Mouse (Mus musculus): ENCODE data around the gene Tinf2. TPM values are rescaled to one million over a fixed set of nuclear protein-coding genes. Genes with fewer than 3 reads are reported as not detected.

Gene Tinf2
- polyA plus RNA-seq, 1 experiment from 2014 or later, result 57.1 TPM

DNA sequence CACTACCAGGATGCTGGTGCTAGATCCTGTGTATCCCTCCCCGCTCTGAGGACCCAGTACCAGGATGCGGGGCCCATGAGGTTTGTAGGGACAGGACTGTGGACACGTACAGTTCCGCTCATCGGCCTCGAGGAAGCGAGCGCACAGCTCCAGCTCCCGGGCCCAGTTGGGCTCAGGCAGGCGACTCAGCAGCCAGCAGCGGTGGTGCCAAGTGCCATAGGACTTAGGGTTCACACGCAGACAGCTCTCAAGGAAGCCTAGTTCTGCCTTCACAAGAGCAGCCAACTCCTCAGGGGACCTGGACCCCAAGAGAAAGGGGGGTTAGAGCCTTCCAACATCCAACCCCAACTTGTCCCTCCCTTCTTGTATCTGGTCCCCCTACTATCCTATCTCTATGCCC is 39.0 kb upstream of the Tinf2 start:
- ATAC-seq (ENCODE audit: insufficient number of reproducible peaks, insufficient read depth, low FRiP score, low TSS enrichment, low read depth), result no peak
- Histone ChIP-seq H3K27me3 (no peaks in the 10 kb centered on the region), H3K9me3 (no peaks in the 10 kb centered on the region), H3K4me1 (replicated peaks) (peaks cover 9% of the 10 kb centered on the region), H3K4me3 (replicated peaks) (no peak overlapping the region), H3K27ac (no peak overlapping the region), H3K4me2 (peak overlapping the region; percentile 67), H3K36me3 (peaks cover 35% of the 10 kb centered on the region), H3K9ac (replicated peaks) (no peak overlapping the region)
- WGBS, result 94% methylated on average over 12 of the region's 12 CpGs

DNA sequence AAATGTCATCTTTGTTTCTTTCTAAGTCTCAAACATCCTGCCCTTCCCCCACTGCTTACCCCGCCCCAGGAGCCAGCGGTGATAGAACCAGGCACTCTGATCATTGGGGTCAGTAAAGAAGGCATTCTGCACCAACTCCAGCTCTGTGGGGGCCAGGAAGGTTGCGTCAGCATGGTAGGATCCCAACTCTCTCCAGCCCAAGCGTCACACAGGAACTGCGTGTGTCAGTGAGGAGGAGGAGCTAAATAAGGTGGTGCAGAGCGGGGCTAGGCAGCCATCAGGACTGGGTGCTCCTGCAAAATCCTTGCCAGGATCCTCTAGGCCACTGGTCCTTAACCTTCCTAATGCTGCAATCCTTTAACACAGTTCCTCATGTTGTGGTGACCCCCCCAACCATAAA is 38.1 kb upstream of the Tinf2 start:
- Histone ChIP-seq H3K9ac (replicated peaks) (no peak overlapping the region), H3K4me2 (no peak overlapping the region), H3K36me3 (peaks cover 35% of the 10 kb centered on the region), H3K4me3 (replicated peaks) (no peak overlapping the region), H3K27ac (no peak overlapping the region), H3K4me1 (replicated peaks) (peaks cover 9% of the 10 kb centered on the region), H3K9me3 (no peaks in the 10 kb centered on the region), H3K27me3 (no peaks in the 10 kb centered on the region)
- ATAC-seq (ENCODE audit: insufficient number of reproducible peaks, insufficient read depth, low FRiP score, low TSS enrichment, low read depth), result no peak
- 85% methylated on average over 6 of the region's 6 CpGs for WGBS

DNA sequence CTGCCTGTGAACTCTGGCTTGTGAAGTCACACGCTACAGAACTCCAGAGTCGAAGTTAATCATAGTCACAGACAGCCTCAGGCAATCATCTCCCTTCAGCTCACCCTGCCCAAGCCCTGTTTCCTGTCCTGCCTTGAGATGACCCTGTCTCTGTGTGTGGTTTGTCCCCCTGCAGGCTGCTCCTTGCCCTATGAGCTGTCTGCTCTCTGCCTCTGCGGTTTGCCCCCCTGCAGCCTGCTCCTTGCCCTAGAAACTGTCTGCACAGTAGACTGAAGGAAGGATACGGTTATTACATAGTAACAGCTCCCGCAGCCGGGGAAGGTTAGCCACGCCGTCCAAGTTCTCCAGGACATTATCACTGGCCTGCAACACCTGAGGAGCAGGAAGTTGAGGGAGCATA is 35.3 kb upstream of the Tinf2 start:
- Histone ChIP-seq H3K4me2 (no peak overlapping the region), H3K4me3 (replicated peaks) (no peak overlapping the region), H3K9me3 (no peaks in the 10 kb centered on the region), H3K36me3 (peaks cover 35% of the 10 kb centered on the region), H3K27me3 (peaks cover 21% of the 10 kb centered on the region), H3K4me1 (replicated peaks) (peaks cover 18% of the 10 kb centered on the region), H3K27ac (no peak overlapping the region), H3K9ac (replicated peaks) (no peak overlapping the region)
- ATAC-seq (ENCODE audit: insufficient number of reproducible peaks, insufficient read depth, low FRiP score, low TSS enrichment, low read depth), result no peak
- 76% methylated on average over 8 of the region's 8 CpGs for WGBS

DNA sequence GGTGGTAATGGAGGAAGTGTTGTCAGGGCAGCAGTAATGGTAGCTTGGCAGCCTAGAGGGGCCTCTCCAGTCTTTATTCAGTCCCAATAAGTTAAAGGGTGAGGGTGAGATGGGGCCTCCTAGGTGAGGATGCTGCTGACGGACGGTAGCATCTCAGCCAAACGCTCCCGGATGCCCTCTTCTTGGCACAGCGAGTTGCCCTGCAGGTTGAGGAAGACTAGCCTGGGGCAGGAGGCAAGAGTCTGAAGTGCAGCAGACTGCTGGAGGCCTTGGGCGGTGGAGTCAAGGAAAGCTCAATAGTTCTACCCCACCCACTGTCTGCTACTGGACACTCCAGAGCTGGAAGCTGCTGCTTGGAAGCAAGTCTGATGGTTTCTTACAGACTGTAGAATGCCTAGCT is 34.7 kb upstream of the Tinf2 start:
- H3K9ac ChIP-seq (replicated peaks), result no peak overlapping the region
- no peak overlapping the region for H3K27ac ChIP-seq
- H3K4me3 ChIP-seq (replicated peaks), result no peak overlapping the region
- peaks cover 28% of the 10 kb centered on the region for H3K27me3 ChIP-seq
- WGBS, result 96% methylated on average over 6 of the region's 6 CpGs
- no peak for ATAC-seq (ENCODE audit: insufficient number of reproducible peaks, insufficient read depth, low FRiP score, low TSS enrichment, low read depth)
- peaks cover 35% of the 10 kb centered on the region for H3K36me3 ChIP-seq
- H3K9me3 ChIP-seq, result no peaks in the 10 kb centered on the region
- H3K4me2 ChIP-seq, result no peak overlapping the region
- peaks cover 15% of the 10 kb centered on the region for H3K4me1 ChIP-seq (replicated peaks)

DNA sequence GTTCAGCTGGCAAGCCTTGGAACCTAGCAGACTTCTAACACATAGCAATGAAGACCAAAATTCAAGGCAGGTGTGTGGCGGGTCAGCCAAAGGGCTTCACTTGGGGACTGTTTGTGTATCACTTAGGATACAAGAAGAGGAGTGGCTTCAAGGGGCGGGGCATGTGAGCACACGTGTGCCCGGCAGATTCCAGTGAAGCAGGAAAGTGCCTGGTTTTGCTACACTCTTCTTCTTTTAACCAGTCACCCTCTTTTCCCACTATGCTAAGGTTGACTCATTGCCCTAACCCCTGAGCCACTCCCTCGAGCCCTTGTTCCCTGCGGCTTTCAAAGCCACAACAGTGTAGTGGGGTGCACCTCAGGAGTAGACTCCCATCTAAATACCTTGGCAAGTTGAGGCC is 33.3 kb upstream of the Tinf2 start:
- WGBS, result 38% methylated on average over 6 of the region's 6 CpGs
- ATAC-seq (ENCODE audit: insufficient number of reproducible peaks, insufficient read depth, low FRiP score, low TSS enrichment, low read depth), result no peak
- Histone ChIP-seq H3K9ac (replicated peaks) (no peak overlapping the region), H3K9me3 (no peaks in the 10 kb centered on the region), H3K4me2 (no peak overlapping the region), H3K36me3 (peaks cover 31% of the 10 kb centered on the region), H3K4me1 (replicated peaks) (peaks cover 9% of the 10 kb centered on the region), H3K27me3 (peaks cover 31% of the 10 kb centered on the region), H3K27ac (no peak overlapping the region), H3K4me3 (replicated peaks) (no peak overlapping the region)

DNA sequence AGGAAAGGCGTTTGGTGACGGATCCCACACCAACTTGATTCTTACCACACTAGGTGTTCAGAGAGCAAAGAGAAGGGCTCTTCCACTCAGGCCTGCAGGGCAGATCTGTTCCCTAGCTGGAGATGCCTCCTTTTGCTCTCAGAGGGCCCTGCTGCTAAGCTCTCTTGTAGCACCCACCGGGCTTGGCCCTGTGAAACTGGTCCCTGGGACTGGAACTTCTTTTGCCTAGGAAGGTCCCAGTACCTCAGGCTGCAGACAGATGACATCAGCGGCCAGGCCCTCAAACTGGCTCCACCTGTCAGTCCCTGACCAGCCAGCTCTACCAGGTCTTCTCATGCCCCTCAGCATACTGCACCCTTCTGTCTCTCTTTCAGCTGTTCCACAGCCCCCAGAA is 32.1 kb upstream of the Tinf2 start, which contains the start of gene Tgm1:
Gene Tgm1 (minus strand): TSS at position 198 of the 394 bp plus-strand sequence.
- WGBS, result 18% methylated on average over 4 of the region's 4 CpGs
- Histone ChIP-seq H3K4me1 (replicated peaks) (peaks cover 9% of the 10 kb centered on the region), H3K4me2 (peak within 1 kb of the TSS; percentile 53), H3K9me3 (no peaks in the 10 kb centered on the region), H3K36me3 (peaks cover 24% of the 10 kb centered on the region), H3K27me3 (peaks cover 31% of the 10 kb centered on the region), H3K9ac (replicated peaks) (peak within 1 kb of the TSS; percentile 48), H3K27ac (peak within 1 kb of the TSS; percentile 53; the same call in 1 of the 2 replicates), H3K4me3 (replicated peaks) (peak within 1 kb of the TSS; percentile 25)
- ATAC-seq (ENCODE audit: insufficient number of reproducible peaks, insufficient read depth, low FRiP score, low TSS enrichment, low read depth), result no peak; the same call in 1 of the 2 replicates

DNA sequence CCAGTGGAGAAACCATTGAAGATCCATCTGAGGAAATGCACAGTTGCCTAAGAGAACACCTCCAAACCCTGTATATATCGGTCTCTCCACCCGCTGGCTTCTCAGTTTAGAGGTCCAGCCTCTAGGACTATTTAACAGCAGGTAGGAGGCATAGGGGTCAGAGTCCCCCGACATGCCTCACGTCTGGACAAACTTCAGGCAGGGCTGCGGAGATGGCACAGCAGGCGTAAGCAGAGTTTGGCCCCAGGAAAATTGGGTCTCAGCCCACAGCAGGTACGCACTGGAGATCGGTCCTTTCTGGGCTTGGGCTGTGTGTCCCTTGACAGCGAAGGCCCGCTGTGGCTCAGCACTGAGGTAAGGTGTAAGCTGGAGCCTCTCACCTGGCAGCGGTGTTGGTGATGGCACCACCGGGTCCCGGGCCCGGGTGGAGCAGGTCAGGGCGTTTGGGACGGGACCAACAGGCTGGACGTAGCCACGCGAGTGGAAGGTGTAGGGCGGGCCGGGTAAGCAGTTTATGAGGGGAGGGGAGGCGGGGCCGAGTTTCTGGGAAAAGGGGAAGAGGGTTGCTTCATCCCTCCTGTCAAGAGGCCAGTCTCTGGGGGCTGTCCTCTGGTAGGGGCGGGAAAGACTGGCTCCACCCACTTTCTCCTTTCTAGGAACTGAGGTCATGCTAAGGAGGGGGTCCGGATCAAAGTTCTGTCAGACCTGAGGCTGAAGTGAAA is 31.5 kb upstream of the Tinf2 start:
- no peak overlapping the region for H3K27ac ChIP-seq

DNA sequence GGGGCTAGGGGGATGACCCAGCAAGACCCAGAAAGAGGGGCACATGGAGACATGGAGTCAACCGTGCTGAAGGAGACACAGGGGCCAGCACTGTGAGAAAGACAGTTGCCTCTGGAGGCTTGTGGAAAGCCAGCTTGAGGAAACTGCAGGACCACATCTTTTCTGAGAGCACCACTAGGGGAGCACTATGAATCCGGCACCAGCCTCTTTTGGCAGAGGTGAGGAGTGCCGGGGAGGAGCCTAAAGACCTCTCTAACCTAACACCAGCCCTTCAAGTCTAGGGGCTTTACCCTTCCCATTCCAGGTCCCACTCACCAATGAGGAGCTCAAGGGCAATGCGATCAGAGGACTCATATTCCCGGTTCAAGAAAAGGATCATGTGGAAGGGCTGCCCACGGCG is 30.2 kb upstream of the Tinf2 start:
- no peak overlapping the region for H3K9ac ChIP-seq (replicated peaks)
- no peak overlapping the region for H3K4me3 ChIP-seq (replicated peaks)
- peaks cover 8% of the 10 kb centered on the region for H3K36me3 ChIP-seq
- 76% methylated on average over 7 of the region's 7 CpGs for WGBS
- no peak for ATAC-seq (ENCODE audit: insufficient number of reproducible peaks, insufficient read depth, low FRiP score, low TSS enrichment, low read depth)
- no peaks in the 10 kb centered on the region for H3K9me3 ChIP-seq
- peaks cover 31% of the 10 kb centered on the region for H3K27me3 ChIP-seq
- H3K4me2 ChIP-seq, result no peak overlapping the region
- H3K27ac ChIP-seq, result no peak overlapping the region
- peaks cover 9% of the 10 kb centered on the region for H3K4me1 ChIP-seq (replicated peaks)

More for the DNA sequence above, 31.5 kb upstream of the Tinf2 start:
- no peaks in the 10 kb centered on the region for H3K9me3 ChIP-seq
- peaks cover 31% of the 10 kb centered on the region for H3K27me3 ChIP-seq
- peak overlapping the region; percentile 53 for H3K4me2 ChIP-seq
- WGBS, result 10% methylated on average over 25 of the region's 25 CpGs
- ATAC-seq (ENCODE audit: insufficient number of reproducible peaks, insufficient read depth, low FRiP score, low TSS enrichment, low read depth), result no peak; the same call in 1 of the 2 replicates
- H3K4me3 ChIP-seq (replicated peaks), result peak overlapping the region; percentile 25
- H3K4me1 ChIP-seq (replicated peaks), result peaks cover 9% of the 10 kb centered on the region
- H3K9ac ChIP-seq (replicated peaks), result peak overlapping the region; percentile 48
- peaks cover 19% of the 10 kb centered on the region for H3K36me3 ChIP-seq

DNA sequence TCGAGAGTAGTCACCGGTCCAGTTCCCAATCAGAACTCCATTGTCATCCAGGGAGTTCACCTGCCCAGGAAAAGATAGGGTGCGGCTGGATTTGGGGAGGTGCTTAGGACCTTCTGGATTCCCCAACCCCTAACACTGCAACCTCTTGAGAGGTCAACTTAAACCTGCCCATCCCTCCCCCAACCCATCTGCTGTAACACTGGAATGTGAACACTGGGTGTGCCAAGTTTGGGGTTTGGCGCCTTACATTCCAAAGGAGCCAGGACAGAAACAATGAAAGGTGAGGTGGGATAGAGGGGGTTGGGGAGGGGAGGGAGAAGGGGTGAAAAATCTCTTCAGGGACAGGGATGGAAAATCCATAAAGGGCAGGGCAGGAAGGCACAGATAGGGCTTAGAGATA is 27.9 kb upstream of the Tinf2 start:
- no peak overlapping the region for H3K9ac ChIP-seq (replicated peaks)
- 93% methylated on average over 4 of the region's 4 CpGs for WGBS
- H3K36me3 ChIP-seq, result no peaks in the 10 kb centered on the region
- peaks cover 31% of the 10 kb centered on the region for H3K27me3 ChIP-seq
- ATAC-seq (ENCODE audit: insufficient number of reproducible peaks, insufficient read depth, low FRiP score, low TSS enrichment, low read depth), result no peak
- no peak overlapping the region for H3K4me3 ChIP-seq (replicated peaks)
- no peaks in the 10 kb centered on the region for H3K9me3 ChIP-seq
- H3K4me1 ChIP-seq (replicated peaks), result peaks cover 9% of the 10 kb centered on the region
- no peak overlapping the region for H3K4me2 ChIP-seq
- H3K27ac ChIP-seq, result no peak overlapping the region

DNA sequence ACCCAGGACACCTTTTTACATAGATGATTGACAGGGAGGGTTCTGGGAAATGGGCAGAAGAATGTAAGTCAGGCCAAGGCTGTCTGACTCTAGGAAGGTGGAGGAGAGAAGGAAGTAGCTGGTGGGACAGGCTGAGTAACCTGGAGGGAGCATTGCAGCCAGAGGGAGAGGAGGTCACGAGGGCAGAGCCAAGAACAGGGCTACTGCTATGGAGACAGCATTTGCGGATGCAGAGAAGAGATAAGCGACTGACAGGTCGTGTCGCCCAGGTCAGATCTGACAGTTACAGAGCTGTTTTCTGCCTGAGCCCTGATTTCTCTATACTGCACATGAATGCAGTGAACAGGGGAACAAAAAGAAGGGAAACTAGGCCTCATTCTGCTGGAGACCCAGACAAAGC is 25.8 kb upstream of the Tinf2 start:
- Histone ChIP-seq H3K4me2 (no peak overlapping the region), H3K27ac (no peak overlapping the region), H3K9ac (replicated peaks) (no peak overlapping the region), H3K9me3 (no peaks in the 10 kb centered on the region), H3K4me1 (replicated peaks) (no peaks in the 10 kb centered on the region), H3K36me3 (no peaks in the 10 kb centered on the region), H3K4me3 (replicated peaks) (no peak overlapping the region), H3K27me3 (peaks cover 15% of the 10 kb centered on the region)
- ATAC-seq (ENCODE audit: insufficient number of reproducible peaks, insufficient read depth, low FRiP score, low TSS enrichment, low read depth), result no peak
- 82% methylated on average over 5 of the region's 5 CpGs for WGBS

DNA sequence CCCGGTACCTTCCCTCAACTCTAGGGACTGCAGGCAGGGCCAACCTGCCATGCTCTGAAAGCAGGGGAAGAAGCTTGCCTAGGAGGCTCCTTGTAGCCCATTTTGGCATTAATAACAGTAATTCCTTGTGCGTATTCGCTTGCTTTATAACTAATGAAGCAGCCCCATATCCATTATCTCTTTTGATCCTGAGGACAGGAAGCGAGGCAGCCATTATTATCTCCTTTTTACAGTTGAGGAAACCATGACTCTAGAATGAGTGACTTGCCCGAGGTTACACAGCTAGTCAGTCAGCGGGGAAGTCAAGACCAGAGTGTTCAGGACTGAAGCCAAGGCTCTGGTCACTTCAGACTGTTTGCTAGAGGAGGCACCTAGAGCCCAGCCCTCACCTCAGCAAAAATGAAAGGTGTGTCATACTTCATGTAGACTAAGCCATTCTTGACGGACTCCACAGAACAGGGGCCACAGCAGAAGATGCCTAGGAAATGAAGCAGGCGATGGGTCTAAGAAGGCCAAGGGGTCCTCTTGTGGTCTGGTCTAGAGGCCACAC is 24.5 kb upstream of the Tinf2 start:
- WGBS, result 87% methylated on average over 8 of the region's 8 CpGs
- Histone ChIP-seq H3K4me1 (replicated peaks) (no peaks in the 10 kb centered on the region), H3K4me2 (no peak overlapping the region), H3K4me3 (replicated peaks) (no peak overlapping the region), H3K36me3 (no peaks in the 10 kb centered on the region), H3K9ac (replicated peaks) (no peak overlapping the region), H3K9me3 (no peaks in the 10 kb centered on the region), H3K27ac (no peak overlapping the region), H3K27me3 (0 out of 2 replicates have a peak, but pooled peaks cover 2% of the 10 kb centered on the region)
- no peak for ATAC-seq (ENCODE audit: insufficient number of reproducible peaks, insufficient read depth, low FRiP score, low TSS enrichment, low read depth)

DNA sequence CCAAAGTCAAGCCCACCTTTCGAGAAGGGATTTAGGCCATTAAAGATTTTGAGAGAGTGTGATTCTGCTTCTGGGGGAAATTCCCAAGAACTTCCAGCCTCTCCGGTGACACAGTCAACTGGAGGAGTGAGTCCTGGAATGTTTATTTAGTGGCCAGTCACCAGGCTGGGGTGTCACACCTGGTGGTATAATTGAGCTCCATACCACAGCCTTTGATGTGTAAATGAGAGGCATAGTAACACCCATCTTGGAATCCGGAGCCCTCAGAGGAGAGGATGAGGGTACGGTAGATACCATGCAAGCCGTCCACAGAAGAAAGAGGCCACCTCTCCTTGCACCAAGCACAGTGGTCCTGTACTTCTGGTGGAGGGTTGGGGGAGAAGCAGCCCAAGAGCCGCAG is 21.1 kb upstream of the Tinf2 start:
- no peak overlapping the region for H3K9ac ChIP-seq (replicated peaks)
- no peak overlapping the region for H3K27ac ChIP-seq
- 42% methylated on average over 6 of the region's 6 CpGs for WGBS
- no peaks in the 10 kb centered on the region for H3K27me3 ChIP-seq
- no peak overlapping the region for H3K4me3 ChIP-seq (replicated peaks)
- ATAC-seq (ENCODE audit: insufficient number of reproducible peaks, insufficient read depth, low FRiP score, low TSS enrichment, low read depth), result no peak
- H3K9me3 ChIP-seq, result no peaks in the 10 kb centered on the region
- no peaks in the 10 kb centered on the region for H3K4me1 ChIP-seq (replicated peaks)
- H3K4me2 ChIP-seq, result no peak overlapping the region
- no peaks in the 10 kb centered on the region for H3K36me3 ChIP-seq

All from limb, embryonic 12.5 days (tissue).